Mouse (Mus musculus): Measurements from ENCODE around the gene Traf3. TPM values are rescaled to one million over a fixed set of nuclear protein-coding genes. Genes with fewer than 3 reads are reported as not detected.

The Traf3 gene
- polyA plus RNA-seq, 1 experiment from 2014 or later, result 11.5 TPM

DNA sequence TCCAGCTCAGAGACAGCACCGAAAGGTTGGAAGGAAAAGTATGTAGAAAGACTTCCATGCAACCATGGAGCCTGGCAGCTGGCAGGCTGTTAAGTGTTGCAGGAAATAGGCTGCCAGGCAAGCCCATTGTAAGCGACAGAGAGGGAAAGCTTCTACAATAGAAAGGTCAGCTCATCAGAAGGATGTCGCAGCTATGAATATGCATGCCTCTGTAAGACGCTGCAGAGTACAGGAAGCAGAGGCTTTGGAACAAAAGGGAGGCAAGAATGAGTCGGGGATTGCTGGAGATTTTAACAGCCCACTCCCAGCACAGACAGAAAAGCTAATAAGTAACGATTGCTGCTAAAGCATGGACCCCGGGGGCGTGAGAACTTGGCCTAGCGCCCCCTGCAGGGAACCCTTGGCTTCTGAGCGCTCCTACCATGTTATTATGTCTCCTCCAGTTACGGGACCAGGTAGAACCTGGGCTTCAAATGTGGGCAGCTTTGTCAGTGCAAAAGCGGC lies 23.1 kb upstream of the Traf3 start:
- H3K4me3 ChIP-seq, result no peak overlapping the region
- H3K9ac ChIP-seq, result no peak overlapping the region
- no peaks in the 10 kb centered on the region for H3K36me3 ChIP-seq
- H3K9me3 ChIP-seq, result no peaks in the 10 kb centered on the region
- H3K27ac ChIP-seq, result peak overlapping the region; percentile 30; the same call in 1 of the 2 replicates
- peak overlapping the region; percentile 11; the same call in 1 of the 2 replicates for H3K4me2 ChIP-seq
- no peak for ATAC-seq (ENCODE audit: insufficient number of reproducible peaks, low FRiP score, low TSS enrichment, low read depth)
- H3K27me3 ChIP-seq, result no peaks in the 10 kb centered on the region
- peaks cover 22% of the 10 kb centered on the region for H3K4me1 ChIP-seq
- WGBS, result 20% methylated on average over 12 of the region's 12 CpGs

DNA sequence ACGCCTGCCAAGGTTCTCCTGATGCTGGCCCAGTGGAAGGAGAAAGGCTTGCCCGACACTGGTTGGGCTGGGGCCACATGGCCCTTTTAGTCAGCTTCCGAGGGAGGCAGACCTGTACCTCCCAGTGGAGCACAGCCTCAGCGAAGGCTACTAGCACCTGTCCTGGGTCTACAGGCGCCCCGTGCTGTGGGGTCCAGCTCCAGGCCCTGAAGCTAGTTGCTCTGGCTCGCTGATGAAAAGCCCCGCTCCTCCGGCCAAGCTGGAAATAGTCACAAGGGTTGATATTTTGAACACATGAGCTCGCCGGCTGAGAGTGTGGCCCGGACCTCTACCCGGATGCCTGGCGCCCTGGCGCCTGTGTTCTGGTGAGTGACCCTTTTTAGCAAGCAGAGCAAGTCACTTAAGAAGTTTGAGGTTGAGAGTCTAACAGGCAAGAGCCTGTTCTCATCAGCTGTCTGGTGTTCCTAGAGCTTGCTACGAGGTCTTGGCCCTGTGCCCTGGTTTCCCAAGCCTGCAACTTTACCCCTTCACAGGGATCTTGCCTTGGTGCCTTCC lies 22.6 kb upstream of the Traf3 start:
- Histone ChIP-seq H3K9ac (no peak overlapping the region), H3K27ac (peak overlapping the region; percentile 30; the same call in 1 of the 2 replicates), H3K4me3 (no peak overlapping the region), H3K36me3 (no peaks in the 10 kb centered on the region), H3K4me2 (peak overlapping the region; percentile 11; the same call in 1 of the 2 replicates), H3K4me1 (peaks cover 22% of the 10 kb centered on the region), H3K27me3 (no peaks in the 10 kb centered on the region), H3K9me3 (no peaks in the 10 kb centered on the region)
- WGBS, result 51% methylated on average over 16 of the region's 16 CpGs
- ATAC-seq (ENCODE audit: insufficient number of reproducible peaks, low FRiP score, low TSS enrichment, low read depth), result peak; percentile 55

DNA sequence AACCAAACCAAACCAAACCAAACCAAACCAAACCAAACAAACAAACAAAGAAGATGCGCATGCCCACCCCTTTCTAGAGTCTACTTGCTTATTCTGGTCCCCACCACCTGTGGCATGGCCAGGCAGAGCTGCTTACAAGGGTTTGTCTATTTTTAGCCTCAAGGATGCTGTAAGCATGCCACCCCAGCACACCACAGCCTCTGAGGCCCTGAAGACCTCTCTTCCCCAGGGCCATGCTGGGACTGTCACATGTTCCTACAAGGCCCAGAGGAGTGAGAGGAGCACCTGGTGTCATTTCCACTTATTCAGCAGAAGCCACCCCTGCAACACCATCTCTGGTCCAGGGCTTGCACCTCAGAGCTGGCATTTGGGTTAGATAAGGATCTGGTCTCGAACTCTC lies 21.6 kb upstream of the Traf3 start:
- Histone ChIP-seq H3K4me3 (no peak overlapping the region), H3K4me1 (peaks cover 23% of the 10 kb centered on the region), H3K9me3 (no peaks in the 10 kb centered on the region), H3K9ac (no peak overlapping the region), H3K36me3 (no peaks in the 10 kb centered on the region), H3K27ac (no peak overlapping the region), H3K4me2 (no peak overlapping the region), H3K27me3 (no peaks in the 10 kb centered on the region)
- ATAC-seq (ENCODE audit: insufficient number of reproducible peaks, low FRiP score, low TSS enrichment, low read depth), result no peak
- WGBS, result 93% methylated on average over 2 of the region's 2 CpGs

DNA sequence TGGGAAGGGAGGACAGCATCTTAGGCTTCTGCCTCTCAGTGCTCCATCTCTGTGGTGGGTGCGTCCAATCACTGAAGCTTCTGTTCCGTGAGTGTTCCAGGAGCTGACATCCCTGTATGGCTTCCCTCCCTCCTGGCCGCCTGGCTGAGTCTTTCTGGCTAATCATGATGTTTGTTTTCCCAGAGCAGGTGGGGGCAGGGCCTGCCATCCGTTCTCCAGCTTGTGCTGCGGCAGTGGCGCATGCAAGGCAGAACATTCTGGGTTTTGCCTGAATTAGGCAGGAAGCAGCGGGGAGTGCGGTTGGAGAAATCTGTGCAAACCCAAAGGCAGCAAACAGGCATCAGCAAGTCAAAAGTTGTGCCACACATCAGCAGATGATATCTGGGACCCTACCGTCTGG lies 20.9 kb upstream of the Traf3 start:
- H3K4me2 ChIP-seq, result no peak overlapping the region
- H3K9me3 ChIP-seq, result no peaks in the 10 kb centered on the region
- no peaks in the 10 kb centered on the region for H3K27me3 ChIP-seq
- no peak overlapping the region for H3K4me3 ChIP-seq
- H3K36me3 ChIP-seq, result no peaks in the 10 kb centered on the region
- 52% methylated on average over 9 of the region's 9 CpGs for WGBS
- H3K9ac ChIP-seq, result no peak overlapping the region
- no peak overlapping the region for H3K27ac ChIP-seq
- no peak for ATAC-seq (ENCODE audit: insufficient number of reproducible peaks, low FRiP score, low TSS enrichment, low read depth)
- peaks cover 29% of the 10 kb centered on the region for H3K4me1 ChIP-seq

DNA sequence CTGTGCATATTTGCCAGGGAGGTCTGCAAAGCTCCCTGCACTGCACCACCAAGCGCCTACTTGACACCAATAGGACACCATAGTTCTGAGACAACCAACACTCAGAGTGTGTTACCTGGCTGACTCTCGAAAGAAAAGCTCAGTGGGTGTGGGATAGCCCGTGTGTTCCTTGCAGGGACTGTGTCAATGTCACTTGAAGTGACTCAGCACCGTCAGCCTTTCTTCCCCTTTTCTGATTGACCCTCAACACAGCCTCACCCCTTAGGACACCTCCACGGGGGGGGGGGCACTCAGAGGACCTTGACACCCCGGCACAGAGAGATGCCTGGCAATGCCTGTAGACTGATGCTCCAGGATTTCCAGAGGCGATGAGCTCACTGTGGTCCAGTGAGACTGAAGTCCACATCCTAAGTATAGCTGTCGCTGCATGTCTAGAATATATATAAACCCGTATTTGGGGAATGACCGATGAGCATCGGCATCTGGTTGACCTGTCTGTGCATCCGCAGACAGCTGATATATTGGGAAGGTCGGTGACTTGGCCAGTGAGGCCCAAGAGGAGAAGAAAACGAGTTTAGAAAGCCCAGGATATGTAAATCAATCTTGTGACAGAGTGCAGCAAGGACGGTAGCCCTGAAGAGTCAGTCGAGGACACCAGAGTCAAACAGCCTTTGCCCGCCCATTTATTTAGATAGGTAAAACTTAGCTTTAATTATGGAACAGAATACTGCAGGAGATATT lies 16.5 kb upstream of the Traf3 start:
- Histone ChIP-seq H3K4me2 (no peak overlapping the region), H3K9me3 (no peaks in the 10 kb centered on the region), H3K4me3 (no peak overlapping the region), H3K4me1 (peaks cover 22% of the 10 kb centered on the region), H3K27ac (no peak overlapping the region), H3K27me3 (no peaks in the 10 kb centered on the region), H3K9ac (no peak overlapping the region), H3K36me3 (no peaks in the 10 kb centered on the region)
- ATAC-seq (ENCODE audit: insufficient number of reproducible peaks, low FRiP score, low TSS enrichment, low read depth), result no peak
- WGBS, result 59% methylated on average over 17 of the region's 17 CpGs

DNA sequence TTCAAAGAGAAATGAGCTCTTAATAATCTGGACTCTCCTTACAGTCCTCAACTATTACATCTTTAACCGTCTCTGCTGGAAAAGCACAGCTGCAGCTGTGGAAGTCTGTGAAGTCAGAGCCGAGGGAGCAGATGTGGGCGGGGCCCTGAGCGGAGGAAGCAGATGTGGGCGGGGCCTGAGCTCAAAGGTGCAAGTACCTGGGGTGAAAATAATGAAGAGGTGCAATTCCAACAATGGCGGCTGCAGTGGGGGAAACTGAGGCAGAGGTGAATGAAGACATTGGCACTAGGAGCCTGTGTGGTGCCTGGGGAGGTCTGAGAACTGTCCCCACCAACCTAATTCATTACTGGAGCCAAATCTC lies 16.0 kb upstream of the Traf3 start:
- 4% methylated on average over 6 of the region's 6 CpGs for WGBS
- Histone ChIP-seq H3K4me3 (no peak overlapping the region), H3K27ac (no peak overlapping the region), H3K4me1 (peaks cover 18% of the 10 kb centered on the region; the same call in 1 of the 2 replicates), H3K9ac (no peak overlapping the region), H3K4me2 (no peak overlapping the region), H3K27me3 (no peaks in the 10 kb centered on the region), H3K36me3 (no peaks in the 10 kb centered on the region), H3K9me3 (no peaks in the 10 kb centered on the region)
- ATAC-seq (ENCODE audit: insufficient number of reproducible peaks, low FRiP score, low TSS enrichment, low read depth), result no peak

DNA sequence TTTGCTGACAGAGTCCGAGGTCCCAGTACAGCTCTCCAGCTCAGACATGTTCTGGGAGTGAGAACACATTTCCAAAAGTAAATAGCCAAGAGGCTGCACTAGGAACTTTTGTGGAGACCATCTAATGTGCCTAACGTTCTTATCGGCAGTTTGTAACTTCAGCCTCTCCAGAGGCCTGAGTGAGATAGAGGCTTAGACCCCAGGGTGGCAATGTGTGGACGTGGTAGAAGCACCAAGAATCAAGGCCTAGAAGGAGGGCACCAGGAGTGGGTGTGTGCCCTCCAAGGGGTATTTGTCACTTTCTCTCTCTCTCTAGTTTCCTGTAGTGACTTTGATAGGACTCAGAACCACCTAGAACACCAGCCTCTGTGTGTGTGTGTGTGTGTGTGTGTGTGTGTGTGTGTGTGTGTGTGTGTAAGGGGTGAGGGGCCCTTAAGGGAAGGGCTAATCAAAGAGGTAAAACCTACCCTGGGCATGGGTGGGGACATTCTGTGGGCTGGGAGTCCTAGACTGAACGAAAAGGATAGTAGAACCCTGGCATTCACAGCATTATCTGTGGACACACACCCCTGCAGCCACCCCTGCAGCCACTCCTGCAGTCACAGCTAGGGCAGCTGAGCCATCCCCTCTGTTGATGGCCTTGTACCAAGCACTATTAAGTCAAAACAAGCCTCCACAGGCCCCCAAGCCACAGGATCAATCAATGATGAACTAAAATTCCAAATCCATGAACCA lies 14.6 kb upstream of the Traf3 start:
- H3K9ac ChIP-seq, result no peak overlapping the region
- WGBS, result 81% methylated on average over 5 of the region's 5 CpGs
- no peak overlapping the region for H3K27ac ChIP-seq
- no peak overlapping the region for H3K4me2 ChIP-seq
- no peaks in the 10 kb centered on the region for H3K27me3 ChIP-seq
- H3K4me1 ChIP-seq, result peaks cover 18% of the 10 kb centered on the region; the same call in 1 of the 2 replicates
- H3K4me3 ChIP-seq, result no peak overlapping the region
- no peaks in the 10 kb centered on the region for H3K36me3 ChIP-seq
- H3K9me3 ChIP-seq, result no peaks in the 10 kb centered on the region
- ATAC-seq (ENCODE audit: insufficient number of reproducible peaks, low FRiP score, low TSS enrichment, low read depth), result no peak

DNA sequence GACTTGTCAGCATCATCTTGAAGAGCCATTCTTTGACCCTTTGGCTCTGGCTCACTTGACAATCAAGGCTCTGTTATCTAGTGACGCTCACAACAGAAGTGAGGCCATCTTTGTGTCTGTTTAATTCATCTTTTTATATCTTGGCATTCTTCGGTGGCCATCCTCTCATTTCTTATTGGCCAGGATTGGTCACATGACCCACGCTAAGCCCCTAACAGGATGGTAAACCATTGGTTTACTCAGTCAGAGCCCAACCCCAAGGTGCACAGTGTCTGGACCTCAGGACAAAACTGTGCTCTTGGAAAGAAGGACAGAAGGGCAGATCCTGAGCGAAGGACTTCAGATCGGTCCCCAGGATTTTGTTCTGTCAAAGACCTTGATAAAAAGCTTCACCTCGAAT lies 13.6 kb upstream of the Traf3 start:
- Histone ChIP-seq H3K36me3 (no peaks in the 10 kb centered on the region), H3K4me1 (peaks cover 18% of the 10 kb centered on the region; the same call in 1 of the 2 replicates), H3K27ac (no peak overlapping the region), H3K27me3 (no peaks in the 10 kb centered on the region), H3K9ac (no peak overlapping the region), H3K9me3 (no peaks in the 10 kb centered on the region), H3K4me3 (no peak overlapping the region), H3K4me2 (no peak overlapping the region)
- WGBS, result 85% methylated on average over 6 of the region's 6 CpGs
- ATAC-seq (ENCODE audit: insufficient number of reproducible peaks, low FRiP score, low TSS enrichment, low read depth), result no peak

DNA sequence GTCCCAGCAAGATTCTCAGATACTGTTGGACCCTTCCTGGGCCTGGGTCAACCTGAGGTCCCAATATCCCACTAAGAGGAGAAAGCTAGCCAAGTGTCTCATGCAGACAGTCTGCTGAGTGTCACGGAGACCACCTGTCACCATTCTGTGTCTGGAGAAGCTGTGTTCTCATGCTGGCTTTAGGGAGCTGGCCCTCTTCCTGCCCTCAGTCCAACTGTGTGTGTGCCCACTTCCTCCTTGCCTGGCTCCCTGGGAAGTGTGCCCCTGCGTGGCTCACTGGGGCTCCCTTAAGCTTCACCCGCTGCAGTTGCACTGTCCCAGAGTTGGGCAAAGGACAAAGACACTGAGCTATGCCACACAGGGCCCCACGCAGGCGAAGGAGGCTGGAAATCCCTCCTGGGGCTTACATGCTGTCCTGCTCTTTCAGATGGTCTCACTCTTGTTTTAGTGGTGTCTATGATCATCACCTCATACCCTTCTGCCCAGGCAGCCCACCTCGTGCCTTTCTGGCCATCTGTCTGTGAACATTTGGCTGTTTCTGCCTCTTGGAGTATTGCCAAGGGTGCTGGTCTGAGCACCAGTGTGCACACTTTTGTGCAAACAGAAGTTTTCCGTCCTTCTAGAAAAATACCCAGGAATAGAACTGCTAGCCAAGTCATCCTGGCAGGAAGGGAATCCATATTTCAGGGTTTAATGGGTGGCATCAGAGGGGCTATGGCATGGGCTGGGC lies 13.0 kb upstream of the Traf3 start:
- no peak overlapping the region for H3K9ac ChIP-seq
- H3K27ac ChIP-seq, result no peak overlapping the region
- H3K4me2 ChIP-seq, result no peak overlapping the region
- H3K27me3 ChIP-seq, result no peaks in the 10 kb centered on the region
- 51% methylated on average over 7 of the region's 7 CpGs for WGBS
- H3K4me3 ChIP-seq, result no peak overlapping the region
- no peak for ATAC-seq (ENCODE audit: insufficient number of reproducible peaks, low FRiP score, low TSS enrichment, low read depth)
- no peaks in the 10 kb centered on the region for H3K9me3 ChIP-seq
- H3K4me1 ChIP-seq, result peaks cover 18% of the 10 kb centered on the region; the same call in 1 of the 2 replicates
- H3K36me3 ChIP-seq, result no peaks in the 10 kb centered on the region

DNA sequence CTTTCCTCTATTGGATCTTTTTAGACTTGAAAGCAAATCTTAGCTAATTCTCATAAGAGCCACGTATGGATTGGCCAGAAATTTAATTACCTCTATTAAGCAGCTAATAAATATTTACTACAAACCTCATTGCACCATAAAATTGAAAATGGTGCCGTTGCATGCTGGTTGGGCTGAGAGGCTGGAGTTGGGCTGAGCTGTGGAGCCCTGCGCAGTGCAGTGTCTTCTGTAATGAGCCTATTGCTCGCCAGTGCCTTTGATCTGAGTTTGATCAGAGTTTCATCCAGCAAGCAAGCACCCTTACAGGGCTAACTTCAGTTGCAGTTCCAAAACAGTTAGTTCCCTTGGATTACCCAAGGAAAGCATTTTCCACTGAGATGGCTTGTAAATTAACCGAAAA lies 12.2 kb upstream of the Traf3 start:
- Histone ChIP-seq H3K27me3 (no peaks in the 10 kb centered on the region), H3K4me1 (peaks cover 18% of the 10 kb centered on the region; the same call in 1 of the 2 replicates), H3K36me3 (no peaks in the 10 kb centered on the region), H3K9me3 (no peaks in the 10 kb centered on the region), H3K27ac (no peak overlapping the region), H3K9ac (no peak overlapping the region), H3K4me3 (no peak overlapping the region), H3K4me2 (no peak overlapping the region)
- no peak for ATAC-seq (ENCODE audit: insufficient number of reproducible peaks, low FRiP score, low TSS enrichment, low read depth)
- 25% methylated on average over 5 of the region's 5 CpGs for WGBS

DNA sequence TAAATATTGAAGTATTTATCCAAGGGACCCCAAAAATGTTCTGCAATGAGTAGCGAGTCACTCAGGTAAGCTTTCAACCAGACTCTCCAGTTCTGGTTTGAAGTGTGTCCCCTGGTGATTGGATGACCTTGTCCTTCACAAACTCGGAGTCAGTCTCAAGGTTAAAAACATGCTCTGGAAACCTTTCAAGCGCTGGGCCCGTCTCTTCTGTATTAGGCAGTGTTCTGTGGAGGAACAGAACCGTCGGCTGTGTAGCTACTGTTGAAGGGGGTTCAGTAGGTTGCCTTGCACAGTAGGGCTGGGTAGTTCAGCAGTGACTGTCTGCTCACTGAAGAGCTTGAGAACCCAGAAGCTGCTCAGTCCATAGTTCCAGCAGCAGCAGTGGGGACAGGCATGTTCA lies 11.5 kb upstream of the Traf3 start:
- H3K4me3 ChIP-seq, result no peak overlapping the region
- no peak for ATAC-seq (ENCODE audit: insufficient number of reproducible peaks, low FRiP score, low TSS enrichment, low read depth)
- peaks cover 18% of the 10 kb centered on the region; the same call in 1 of the 2 replicates for H3K4me1 ChIP-seq
- no peak overlapping the region for H3K9ac ChIP-seq
- no peaks in the 10 kb centered on the region for H3K36me3 ChIP-seq
- no peaks in the 10 kb centered on the region for H3K9me3 ChIP-seq
- no peak overlapping the region for H3K27ac ChIP-seq
- WGBS, result 81% methylated on average over 6 of the region's 6 CpGs
- H3K4me2 ChIP-seq, result no peak overlapping the region
- no peaks in the 10 kb centered on the region for H3K27me3 ChIP-seq

All from limb, embryonic 15.5 days (tissue).